Mouse (Mus musculus) liver, adult (tissue): Measurements from ENCODE around the gene Tom1.

Experiments used
- GATA4 ChIP-seq: IDR thresholded peaks from 2 replicates; pipeline ENCODE4 v1.6.1; 2014; ENCODE audit warnings: mild to moderate bottlenecking, low read length; ENCODE audit not compliant: insufficient replicate concordance

Tom1 gene

GRCm38 (mm10) chr8:75102956-75103355 lies 69.5 kb downstream of the Tom1 start:
- no peak for TF ChIP-seq GATA4

- no peak; the same call in 1 of the 2 replicates for TF ChIP-seq GATA4
These were observed 69.9 kb downstream of the Tom1 start for GRCm38 (mm10) chr8:75103376-75103878.

DNA sequence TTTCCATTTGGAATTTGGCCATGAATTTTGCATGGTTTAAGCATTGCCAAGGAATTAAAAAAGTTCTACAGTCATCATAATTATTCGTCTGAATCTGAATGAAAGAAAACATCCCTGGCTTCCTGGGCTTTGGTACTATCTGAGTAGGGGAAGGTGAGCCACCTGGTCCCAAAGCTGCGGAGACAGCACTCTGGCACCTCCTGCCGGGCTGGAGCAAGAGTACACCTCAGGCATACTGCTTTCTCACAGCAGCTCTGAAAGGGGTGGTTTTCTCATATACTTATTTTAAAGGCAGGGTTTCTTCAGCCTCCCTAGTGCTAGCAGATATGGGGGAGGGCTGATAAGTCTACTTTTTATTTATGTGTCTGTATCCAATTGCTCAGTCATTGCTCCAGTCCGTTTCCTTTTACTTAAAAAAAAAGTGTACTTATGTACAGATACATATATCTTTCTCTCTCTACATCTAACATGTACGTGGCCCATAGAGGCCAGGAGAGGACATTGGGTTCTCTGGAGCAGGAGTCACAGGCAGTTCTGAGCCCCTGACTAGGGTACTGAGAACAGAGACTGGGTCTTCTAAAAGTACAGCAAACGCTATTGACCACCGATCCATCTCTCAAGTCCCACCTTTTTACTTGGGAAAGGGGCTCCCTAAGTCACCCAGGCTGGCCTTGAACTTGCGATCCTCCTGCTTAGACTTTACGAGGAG lies 75.2 kb downstream of the Tom1 start:
- TF ChIP-seq GATA4 = no peak

DNA sequence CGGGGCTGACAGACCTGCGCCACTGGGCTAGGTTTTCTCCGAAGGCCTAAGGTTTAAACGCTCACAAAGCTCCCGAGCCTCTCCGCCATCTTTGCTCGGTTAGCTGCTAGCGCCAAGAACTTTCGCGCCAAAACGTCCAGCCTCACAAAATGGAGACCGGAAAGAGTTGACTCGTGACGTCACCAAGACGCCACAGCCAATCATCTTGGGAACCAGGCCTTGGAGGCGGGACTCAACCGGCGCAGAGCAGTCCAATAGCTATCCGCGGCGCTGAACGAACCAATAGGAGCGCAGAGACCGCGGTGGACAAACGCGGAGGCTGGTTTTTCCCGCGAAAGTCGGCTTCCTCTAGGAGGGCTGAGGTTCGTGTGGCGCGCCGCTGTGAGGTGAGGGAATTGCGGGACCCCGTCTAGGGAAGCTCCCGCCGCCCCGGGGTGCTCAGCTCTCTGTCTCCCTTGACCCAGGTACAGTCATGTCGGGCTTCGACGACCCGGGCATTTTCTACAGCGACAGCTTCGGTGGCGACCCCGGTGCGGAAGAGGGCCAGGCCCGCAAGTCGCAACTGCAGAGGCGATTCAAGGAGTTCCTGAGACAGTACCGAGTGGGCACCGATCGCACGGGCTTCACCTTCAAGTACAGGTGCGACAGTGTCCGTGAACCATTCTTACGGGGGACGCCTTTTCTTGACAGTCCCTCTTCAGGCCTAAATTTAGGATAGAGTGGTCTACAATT lies 75.9 kb downstream of the Tom1 start, which contains the start of gene Mcm5:
Gene Mcm5 (plus strand): TSS at position 334 of the 732 bp plus-strand sequence.
- no peak; the same call in 1 of the 2 replicates for TF ChIP-seq GATA4

DNA sequence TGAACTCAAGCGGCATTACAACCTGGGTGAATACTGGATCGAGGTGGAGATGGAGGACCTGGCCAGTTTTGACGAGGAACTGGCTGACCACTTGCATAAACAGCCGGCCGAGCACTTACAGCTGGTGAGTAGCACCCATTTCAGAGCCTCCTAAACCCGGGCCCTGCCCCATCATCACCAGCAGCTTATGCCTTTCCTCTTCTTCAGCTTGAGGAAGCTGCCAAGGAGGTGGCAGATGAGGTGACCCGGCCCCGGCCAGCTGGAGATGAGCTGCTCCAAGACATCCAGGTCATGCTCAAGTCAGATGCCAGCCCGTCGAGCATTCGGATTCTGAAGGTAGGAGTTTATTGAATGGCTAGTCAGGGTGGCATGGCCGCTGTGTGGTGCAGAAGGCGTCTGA lies 76.6 kb downstream of the Tom1 start:
- no peak for TF ChIP-seq GATA4

GRCm38 (mm10) chr8:75118505-75118904 lies 85.0 kb downstream of the Tom1 start:
- no peak for TF ChIP-seq GATA4

DNA sequence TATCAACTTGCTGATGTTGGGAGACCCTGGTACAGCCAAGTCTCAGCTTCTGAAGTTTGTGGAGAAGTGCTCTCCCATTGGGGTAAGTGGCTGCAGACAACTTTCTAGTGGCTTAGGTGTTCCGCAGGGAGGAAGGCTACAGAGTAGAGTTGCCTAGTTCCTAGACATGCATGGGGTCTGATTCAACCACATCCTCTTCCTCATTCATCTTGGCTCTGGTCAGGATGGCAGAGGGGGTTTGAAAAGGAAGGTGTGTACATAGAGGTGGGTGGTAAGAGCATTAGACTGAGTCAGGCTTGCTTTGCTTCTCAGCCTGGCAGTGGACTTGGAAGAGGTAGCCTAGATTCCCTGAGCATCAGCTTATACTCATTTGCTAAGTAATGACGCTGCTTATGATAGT lies 85.8 kb downstream of the Tom1 start:
- no peak for TF ChIP-seq GATA4
